Mouse (Mus musculus): Measurements from ENCODE around the gene Gm382.

Gene Gm382

GRCm38 (mm10) chrX:127039672-127040071, at the start of gene Gm382:
TSS of gene Gm382 (plus strand) at chrX:127039972.
- no peak for DNase-seq (ENCODE audit: low spot score)

- DNase-seq (ENCODE audit: low spot score), result no peak
Observed at GRCm38 (mm10) chrX:127070179-127070578, 30.4 kb downstream of the Gm382 start.

GRCm38 (mm10) chrX:127091282-127091681, 51.5 kb downstream of the Gm382 start:
- no peak for DNase-seq (ENCODE audit: low spot score)

GRCm38 (mm10) chrX:127093036-127093435, 53.3 kb downstream of the Gm382 start:
- no peak for DNase-seq (ENCODE audit: low spot score)

- no peak for DNase-seq (ENCODE audit: low spot score)
Observed at GRCm38 (mm10) chrX:127093961-127094360, 54.2 kb downstream of the Gm382 start.

- no peak for DNase-seq (ENCODE audit: low spot score)
Observed at GRCm38 (mm10) chrX:127104341-127104740, 64.6 kb downstream of the Gm382 start.
